Mouse (Mus musculus) olfactory bulb, adult 2 months (tissue): ENCODE data around the gene As3mt. TPM values are rescaled to one million over a fixed set of nuclear protein-coding genes. Genes with fewer than 3 reads are reported as not detected.

Source experiments
- H3K27ac ChIP-seq: fragments of 200-500 bp; 2 replicates; pipeline ENCODE4 v1.5.1; 2012; ENCODE audit warnings: low read depth, low read length; ENCODE audit not compliant: insufficient read depth
- H3K4me1 ChIP-seq: fragments of 200-500 bp; 2 replicates; pipeline ENCODE4 v1.6.1; 2012; ENCODE audit warnings: low read length; ENCODE audit not compliant: control insufficient read depth, insufficient read depth
- H3K4me3 ChIP-seq: fragments of 200-500 bp; 2 replicates; pipeline ENCODE4 v1.5.1; 2012; ENCODE audit warnings: mild to moderate bottlenecking, low read depth, low read length, moderate library complexity; ENCODE audit not compliant: insufficient read depth
- CTCF ChIP-seq: fragments of 200-500 bp; IDR thresholded peaks from 2 replicates; pipeline ENCODE4 v1.5.1; 2012; ENCODE audit warnings: low read depth, mild to moderate bottlenecking, low read length, moderate library complexity; ENCODE audit not compliant: insufficient read depth
- POLR2A ChIP-seq: fragments of 200-500 bp; IDR thresholded peaks from 2 replicates; pipeline ENCODE4 v1.6.1; 2012; ENCODE audit warnings: mild to moderate bottlenecking, low read depth, low read length, moderate library complexity; ENCODE audit not compliant: insufficient read depth
- WGBS: fragments of 180-500 bp; shearing (Covaris S2); methylation state at CpG from one replicate; pipeline ENCODE4 v1.1.7; 2018; 5-methylcytosine and 5-hydroxymethylcytosine counted together
- polyA plus RNA-seq: library from polyadenylated mRNA; stranded (reverse); fragments of >200 nt; gene quantifications from 2 replicates; pipeline ENCODE4 v1.2.4, GENCODE M21; 2012; ENCODE audit warnings: low replicate concordance; ENCODE audit not compliant: missing spikeins, insufficient read depth, insufficient read length

Gene As3mt
- polyA plus RNA-seq, 1 experiment = not detected

DNA sequence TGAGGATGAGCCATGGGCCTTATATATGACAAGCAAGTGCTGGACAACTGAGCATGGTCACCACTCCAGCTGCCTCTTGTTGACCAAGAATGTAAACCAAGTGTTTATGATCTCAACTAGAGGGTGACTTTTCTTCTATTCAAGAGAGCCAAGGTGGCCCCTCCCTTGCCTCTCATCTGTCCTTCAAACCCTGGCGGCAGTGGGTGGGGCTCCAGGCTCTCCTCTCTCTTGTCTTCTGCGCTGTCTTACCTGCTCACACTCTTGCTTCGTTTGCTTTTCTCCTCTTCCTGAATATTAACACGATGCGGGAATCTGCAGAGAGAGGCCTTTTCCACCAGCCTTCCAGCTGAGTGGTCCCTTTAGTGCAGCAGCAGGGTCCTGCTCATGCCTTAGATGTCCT, 76.8 kb downstream of the As3mt start:
- no peak overlapping the region for H3K27ac ChIP-seq
- WGBS = 81% methylated on average over 5 of the region's 5 CpGs
- TF ChIP-seq POLR2A (no peak), CTCF (no peak)
- no peak overlapping the region for H3K4me3 ChIP-seq
- peaks cover 7% of the 10 kb centered on the region for H3K4me1 ChIP-seq

DNA sequence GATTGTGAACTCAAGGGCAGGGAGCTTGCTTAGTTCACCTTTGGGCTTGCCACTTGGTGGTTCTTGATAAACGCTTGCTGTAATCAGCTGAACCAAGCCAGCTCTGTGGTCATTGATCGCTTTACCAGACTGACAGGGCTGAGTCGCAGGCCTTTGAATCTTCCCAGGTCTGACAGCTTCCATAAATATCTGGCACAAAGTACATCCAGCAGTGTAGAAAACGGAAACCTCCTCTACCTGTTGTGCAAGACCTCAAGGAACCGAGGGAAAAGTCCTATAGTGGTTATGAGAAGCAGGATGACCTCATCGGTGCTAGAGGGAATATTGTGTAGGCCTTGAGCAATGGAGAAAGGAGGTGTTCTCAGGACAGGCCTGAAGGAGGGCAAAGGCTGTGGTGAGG, 77.2 kb downstream of the As3mt start:
- 91% methylated on average over 6 of the region's 6 CpGs for WGBS
- H3K27ac ChIP-seq = no peak overlapping the region
- H3K4me3 ChIP-seq = no peak overlapping the region
- TF ChIP-seq POLR2A (no peak), CTCF (no peak)
- peaks cover 7% of the 10 kb centered on the region for H3K4me1 ChIP-seq

DNA sequence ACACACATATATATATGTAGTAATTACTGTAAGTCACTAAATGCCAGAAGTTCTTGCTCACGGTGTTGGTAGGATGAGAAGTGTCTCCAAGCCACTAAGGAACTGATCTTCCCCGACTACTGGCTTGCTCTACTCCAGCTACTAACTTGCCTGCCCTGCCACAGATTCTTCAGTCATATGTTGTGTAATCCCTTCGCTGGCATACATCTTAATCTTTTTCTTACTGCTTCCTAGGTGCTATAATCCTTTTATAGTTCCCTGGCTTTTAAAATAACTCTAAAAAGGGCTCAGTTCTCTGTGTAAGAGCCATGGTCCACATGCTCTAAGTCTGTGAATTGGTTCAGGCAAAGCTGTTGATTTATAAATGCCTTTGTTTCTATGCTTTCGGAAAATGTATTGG, 78.4 kb downstream of the As3mt start:
- TF ChIP-seq POLR2A (no peak), CTCF (no peak)
- WGBS = 83% methylated on average over 4 of the region's 4 CpGs
- Histone ChIP-seq H3K27ac (no peak overlapping the region), H3K4me3 (no peak overlapping the region), H3K4me1 (peaks cover 7% of the 10 kb centered on the region)

DNA sequence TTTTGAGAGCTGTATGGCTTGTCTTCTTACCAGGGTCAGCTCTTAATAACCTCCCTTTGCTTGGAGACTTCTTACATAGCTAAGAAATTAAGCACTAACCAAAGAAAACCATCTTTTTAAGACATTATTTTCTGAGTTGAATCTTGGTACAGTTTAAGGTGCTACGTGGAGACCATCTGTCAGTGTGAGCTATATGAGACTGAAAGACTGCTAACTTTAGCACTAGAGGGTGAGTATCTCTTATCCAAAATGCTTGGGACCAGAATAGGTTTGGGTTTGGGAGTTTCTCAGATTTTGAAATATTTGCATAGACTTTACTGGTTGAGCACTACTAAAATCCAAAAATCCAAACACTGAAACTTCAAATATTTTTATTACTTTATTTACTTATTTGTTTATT, 82.5 kb downstream of the As3mt start:
- no peaks in the 10 kb centered on the region; the same call in 1 of the 2 replicates for H3K4me1 ChIP-seq
- TF ChIP-seq CTCF (no peak), POLR2A (no peak)
- H3K4me3 ChIP-seq = no peak overlapping the region
- 96% methylated on average over 1 of the region's 1 CpGs for WGBS
- no peak overlapping the region for H3K27ac ChIP-seq

Other genes starting within 250 kb of the As3mt start
- not detected in 2 replicates for gene Trim8, start 205.8 kb upstream of the As3mt start, polyA plus RNA-seq
- gene Arl3, start 134.3 kb upstream of the As3mt start, polyA plus RNA-seq = not detected in 2 replicates
- not detected in 2 replicates for gene Sfxn2, start 134.1 kb upstream of the As3mt start, polyA plus RNA-seq
- gene Wbp1l, start 108.4 kb upstream of the As3mt start, polyA plus RNA-seq = 293 TPM in 1 of 2 replicates, not detected in the other
- gene Cyp17a1, start 34.3 kb upstream of the As3mt start, polyA plus RNA-seq = not detected in 2 replicates
- not detected in 2 replicates for gene Borcs7, start 17.6 kb upstream of the As3mt start, polyA plus RNA-seq
- not detected in 2 replicates for gene Cnnm2, start 54.1 kb downstream of the As3mt start, polyA plus RNA-seq